Mouse (Mus musculus) ES-E14 (cell line): ENCODE results near the gene Cavin4.

Source experiments
- CHD2 ChIP-seq: IDR thresholded peaks from 2 replicates; pipeline ENCODE4 v1.6.1; 2014; ENCODE audit warnings: mild to moderate bottlenecking, low read depth, low read length, inconsistent platforms
- HCFC1 ChIP-seq: IDR thresholded peaks from 2 replicates; pipeline ENCODE4 v1.6.1; 2012; ENCODE audit warnings: low read length, inconsistent platforms, borderline replicate concordance; ENCODE audit not compliant: insufficient read depth
- ZC3H11A ChIP-seq: IDR thresholded peaks from 2 replicates; pipeline ENCODE4 v1.6.1; 2012; ENCODE audit warnings: low read depth, mild to moderate bottlenecking, inconsistent platforms, low read length, borderline replicate concordance

GRCm38 (mm10) chr4:48650617-48651360 lies 12.5 kb upstream of the Cavin4 start:
- TF ChIP-seq ZC3H11A (no peak), HCFC1 (no peak), CHD2 (no peak)
